Mouse (Mus musculus): ENCODE data around the gene Gm45716.

GRCm38 (mm10) chr11:90284623-90285022, 97.1 kb downstream of the Gm45716 start:
- TF ChIP-seq CTCF (IDR thresholded peaks at IDR 0.05; ENCODE audit: low read depth, low read length) (no peak), POLR2A (IDR thresholded peaks at IDR 0.05; ENCODE audit: borderline replicate concordance, low read depth, low read length) (no peak)

All from bone marrow macrophage, adult 2 months (primary cell).